Mouse (Mus musculus) liver, postnatal 0 days (tissue): ENCODE data around the gene Rad23a.

Experiments used
- CTCF ChIP-seq: sonication (generic); IDR thresholded peaks from 2 replicates; pipeline ENCODE4 v1.5.1; 2016; ENCODE audit warnings: antibody characterized with exemption, low read depth
- EP300 ChIP-seq: IDR thresholded peaks from 2 replicates; pipeline ENCODE4 v1.6.1; 2016; ENCODE audit warnings: antibody characterized with exemption, low read depth, mild to moderate bottlenecking

GRCm38 (mm10) chr8:84784681-84785505 is 55.6 kb downstream of the Rad23a start:
- TF ChIP-seq CTCF (no peak), EP300 (no peak)
